Mouse (Mus musculus): ENCODE data around the gene Pole4.

Gene Pole4

GRCm38 (mm10) chr6:82705221-82705620, at the start of gene Pole4:
Gene Pole4, minus strand, starts transcription at chr6:82705365.
- in situ Hi-C loops (cut with MseI, MboI): no loop called here

- in situ Hi-C loops (cut with MseI, MboI): no loop called here
These were observed 49.6 kb upstream of the Pole4 start for GRCm38 (mm10) chr6:82754769-82755168.

- in situ Hi-C loops (cut with MseI, MboI): no loop called here
These were observed 48.6 kb upstream of the Pole4 start for GRCm38 (mm10) chr6:82753638-82754361.

- in situ Hi-C loops (cut with MseI, MboI): no loop called here
These were observed 47.9 kb upstream of the Pole4 start for GRCm38 (mm10) chr6:82753061-82753460.

GRCm38 (mm10) chr6:82751791-82752190, 46.6 kb upstream of the Pole4 start:
- in situ Hi-C loops (cut with MseI, MboI): no loop called here

- in situ Hi-C loops (cut with MseI, MboI): no loop called here
These were observed 45.9 kb upstream of the Pole4 start for GRCm38 (mm10) chr6:82751031-82751430.

- in situ Hi-C loops (cut with MseI, MboI): no loop called here
These were observed 44.9 kb upstream of the Pole4 start for GRCm38 (mm10) chr6:82750063-82750462.

- in situ Hi-C loops (cut with MseI, MboI): loop anchor here (10.0 kb wide), 2 partner anchors 137 to 147 kb away; no protein-coding TSS in a partner anchor
These were observed 43.0 kb upstream of the Pole4 start for GRCm38 (mm10) chr6:82748106-82748672.

GRCm38 (mm10) chr6:82747085-82747484, 41.9 kb upstream of the Pole4 start:
- in situ Hi-C loops (cut with MseI, MboI): loop anchor here (10.0 kb wide), 2 partner anchors 138 to 148 kb away; no protein-coding TSS in a partner anchor

- in situ Hi-C loops (cut with MseI, MboI): loop anchor here (10.0 kb wide), 2 partner anchors 140 to 150 kb away; no protein-coding TSS in a partner anchor
These were observed 39.4 kb upstream of the Pole4 start for GRCm38 (mm10) chr6:82744553-82744952.

- in situ Hi-C loops (cut with MseI, MboI): loop anchor here (10.0 kb wide), 2 partner anchors 143 to 153 kb away; no protein-coding TSS in a partner anchor
These were observed 36.3 kb upstream of the Pole4 start for GRCm38 (mm10) chr6:82741518-82741880.

- in situ Hi-C loops (cut with MseI, MboI): loop anchor here (10.0 kb wide), 2 partner anchors 144 to 154 kb away; no protein-coding TSS in a partner anchor
These were observed 35.8 kb upstream of the Pole4 start for GRCm38 (mm10) chr6:82740868-82741517.

GRCm38 (mm10) chr6:82740269-82740668, 35.1 kb upstream of the Pole4 start:
- in situ Hi-C loops (cut with MseI, MboI): loop anchor here (10.0 kb wide), 2 partner anchors 145 to 155 kb away; no protein-coding TSS in a partner anchor

GRCm38 (mm10) chr6:82737634-82738540, 32.7 kb upstream of the Pole4 start:
- in situ Hi-C loops (cut with MseI, MboI): no loop called here

GRCm38 (mm10) chr6:82736626-82737600, 31.7 kb upstream of the Pole4 start:
- in situ Hi-C loops (cut with MseI, MboI): no loop called here

GRCm38 (mm10) chr6:82735347-82735746, 30.2 kb upstream of the Pole4 start:
- in situ Hi-C loops (cut with MseI, MboI): no loop called here

GRCm38 (mm10) chr6:82728635-82729034, 23.5 kb upstream of the Pole4 start:
- in situ Hi-C loops (cut with MseI, MboI): no loop called here

GRCm38 (mm10) chr6:82727206-82727605, 22.0 kb upstream of the Pole4 start:
- in situ Hi-C loops (cut with MseI, MboI): no loop called here

- in situ Hi-C loops (cut with MseI, MboI): no loop called here
These were observed 18.2 kb upstream of the Pole4 start for GRCm38 (mm10) chr6:82723321-82723720.

GRCm38 (mm10) chr6:82716126-82716525, 11.0 kb upstream of the Pole4 start:
- in situ Hi-C loops (cut with MseI, MboI): no loop called here
